Mouse (Mus musculus) liver, embryonic 14.5 days (tissue): ENCODE measurements around the gene Crip2.

Experiments
- CTCF ChIP-seq: IDR thresholded peaks from 2 replicates; pipeline ENCODE4 v1.5.1; 2016; ENCODE audit warnings: antibody characterized with exemption, low read depth, control low read depth
- EP300 ChIP-seq: IDR thresholded peaks from 2 replicates; pipeline ENCODE4 v1.6.1; 2016; ENCODE audit warnings: antibody characterized with exemption, low read depth

DNA sequence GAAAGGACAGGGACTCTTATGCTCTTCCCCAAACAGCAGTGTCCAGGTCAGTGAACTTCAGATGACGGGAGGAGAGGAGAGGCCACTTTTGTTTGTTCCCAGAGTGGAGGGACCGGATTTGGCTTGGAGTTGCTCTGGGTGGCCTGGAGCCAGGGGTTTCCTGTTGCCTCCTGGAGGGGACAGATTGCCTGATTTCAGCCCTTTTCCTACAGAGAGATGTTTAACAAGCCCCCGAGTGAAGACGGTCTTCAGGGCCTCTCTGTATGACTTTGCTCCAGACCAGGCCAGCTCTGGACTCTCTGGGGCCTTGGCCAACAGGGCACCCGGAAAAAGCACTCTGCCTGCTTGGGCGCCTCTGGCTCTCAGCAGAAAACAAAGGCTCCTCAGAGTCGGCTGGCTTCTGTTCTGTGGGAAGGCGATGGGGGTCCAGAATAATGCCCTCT, 1.5 kb downstream of the Crip2 start:
- TF ChIP-seq CTCF (no peak), EP300 (no peak)
